Mouse (Mus musculus) c-Kit-positive CD71-positive TER-119-negative erythroid progenitor cells, embryonic 14.5 days (primary cell): Measurements from ENCODE around the gene Pde1a.

ENCODE experiments used
- DNase-seq: peaks from one replicate; pipeline ENCODE4 v3.0.0-alpha.2; 2013; ENCODE audit warnings: low read depth

The Pde1a gene

DNA sequence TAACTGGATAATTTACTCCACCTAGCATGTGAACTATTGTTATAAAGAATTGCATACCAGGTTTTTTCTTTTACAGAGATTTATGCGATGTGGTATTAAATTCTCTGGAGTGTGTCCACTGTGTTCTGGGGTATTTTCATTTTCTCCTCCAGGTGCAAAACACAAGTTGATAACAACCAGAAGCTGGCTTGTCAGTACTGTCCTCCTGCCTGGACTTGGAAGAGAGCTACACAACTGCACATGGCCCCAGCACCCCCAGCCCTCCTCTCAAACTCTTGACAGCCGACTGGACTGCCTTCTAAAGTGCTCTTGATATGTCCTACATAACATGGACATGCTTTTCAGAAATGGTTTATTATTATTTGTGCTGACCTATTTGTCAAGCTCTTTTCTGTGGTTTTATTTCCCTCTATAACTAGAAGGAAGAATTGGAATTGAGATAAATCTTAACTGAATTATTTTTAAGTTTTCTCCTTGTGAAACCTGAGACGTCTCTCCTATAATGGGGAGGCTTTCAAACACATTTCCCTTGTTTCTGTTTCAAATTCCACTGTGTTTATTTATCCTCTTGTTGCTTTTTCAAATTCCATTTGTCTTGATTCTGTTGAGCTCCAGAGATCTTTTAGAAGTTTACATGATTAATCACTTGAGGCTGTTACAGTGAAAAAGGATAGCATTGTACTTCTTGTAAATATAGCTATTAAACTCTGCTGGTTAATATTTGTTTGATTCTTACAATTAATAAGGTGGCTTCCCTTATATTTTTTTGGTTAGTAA, 313.4 kb downstream of the Pde1a start:
- no peak for DNase-seq

DNA sequence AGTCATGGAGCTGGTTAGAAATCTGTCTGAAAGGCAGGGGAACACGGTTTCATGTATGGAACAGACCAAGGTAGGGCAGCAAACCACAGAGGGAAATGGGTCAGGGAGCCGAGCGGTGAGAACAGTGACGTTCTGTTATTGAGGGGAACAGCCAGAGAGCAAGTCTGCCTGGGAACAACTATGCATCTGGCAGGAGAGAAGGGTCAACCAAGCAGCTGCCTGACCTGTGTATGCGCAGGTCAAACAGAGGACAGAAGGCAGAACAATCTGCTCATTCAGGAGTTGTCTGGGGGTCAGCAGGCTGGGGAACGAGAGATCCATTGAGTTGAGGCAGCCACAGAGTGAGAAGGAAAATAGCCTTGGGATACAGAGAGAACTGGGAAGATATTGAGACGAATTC, 330.6 kb downstream of the Pde1a start:
- DNase-seq: no peak

DNA sequence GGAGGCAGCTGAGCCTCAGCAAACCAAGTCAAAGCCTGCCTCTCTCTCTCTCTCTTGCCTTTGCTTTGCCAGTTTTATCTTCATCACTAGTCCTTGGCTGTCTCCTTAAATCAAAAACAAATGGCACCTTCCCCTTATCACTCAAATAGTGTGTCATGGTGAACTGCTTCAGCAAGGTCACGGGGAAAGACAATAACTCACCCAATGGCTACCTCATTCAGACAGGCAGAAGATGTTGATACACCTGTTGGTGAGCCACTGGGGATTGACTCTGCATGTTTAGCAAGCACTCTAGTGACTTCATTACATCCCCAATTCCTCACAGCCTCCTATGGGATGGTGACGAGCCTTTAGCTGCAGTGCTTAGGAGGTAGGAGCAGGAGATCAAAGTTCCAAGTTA, 331.8 kb downstream of the Pde1a start:
- no peak for DNase-seq

DNA sequence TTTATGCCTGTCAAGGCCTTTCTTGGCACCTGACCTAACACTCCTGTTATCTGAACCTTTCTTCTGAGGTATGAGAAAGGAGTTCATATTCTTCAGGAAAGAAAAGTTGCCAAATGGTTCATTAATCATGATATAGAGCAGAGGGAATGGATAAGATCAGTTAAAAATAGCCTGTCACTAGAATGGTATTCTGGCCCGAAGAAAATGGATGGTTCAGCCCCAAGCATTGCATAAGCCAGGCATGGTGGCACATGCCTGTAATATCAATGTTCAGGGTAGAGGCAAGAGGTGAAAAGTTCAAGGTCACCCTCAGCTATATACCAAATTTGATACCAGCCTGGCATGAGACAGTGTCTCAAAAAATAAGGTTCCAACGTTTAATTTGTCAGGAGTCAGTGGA, 336.1 kb downstream of the Pde1a start:
- DNase-seq: no peak

DNA sequence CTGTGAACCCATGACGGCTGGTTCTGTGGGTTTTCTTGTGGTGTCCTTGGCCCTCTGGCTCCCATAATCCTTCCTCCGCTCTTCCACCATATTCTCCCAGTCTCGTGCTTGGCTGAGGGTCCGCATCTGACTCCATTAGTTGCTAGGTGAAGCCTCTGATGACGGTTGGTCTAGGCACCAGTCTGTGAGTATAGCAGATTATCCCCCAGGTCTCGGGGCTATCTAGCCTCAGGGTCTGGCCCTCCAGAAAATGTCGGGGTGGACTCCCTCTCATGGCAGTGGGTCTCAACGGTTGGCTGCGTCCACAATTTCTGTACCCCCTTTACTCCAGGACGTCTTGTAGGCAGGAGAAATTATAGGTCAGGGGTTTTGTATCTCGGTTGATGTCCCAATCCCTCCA, 342.8 kb downstream of the Pde1a start:
- no peak for DNase-seq

DNA sequence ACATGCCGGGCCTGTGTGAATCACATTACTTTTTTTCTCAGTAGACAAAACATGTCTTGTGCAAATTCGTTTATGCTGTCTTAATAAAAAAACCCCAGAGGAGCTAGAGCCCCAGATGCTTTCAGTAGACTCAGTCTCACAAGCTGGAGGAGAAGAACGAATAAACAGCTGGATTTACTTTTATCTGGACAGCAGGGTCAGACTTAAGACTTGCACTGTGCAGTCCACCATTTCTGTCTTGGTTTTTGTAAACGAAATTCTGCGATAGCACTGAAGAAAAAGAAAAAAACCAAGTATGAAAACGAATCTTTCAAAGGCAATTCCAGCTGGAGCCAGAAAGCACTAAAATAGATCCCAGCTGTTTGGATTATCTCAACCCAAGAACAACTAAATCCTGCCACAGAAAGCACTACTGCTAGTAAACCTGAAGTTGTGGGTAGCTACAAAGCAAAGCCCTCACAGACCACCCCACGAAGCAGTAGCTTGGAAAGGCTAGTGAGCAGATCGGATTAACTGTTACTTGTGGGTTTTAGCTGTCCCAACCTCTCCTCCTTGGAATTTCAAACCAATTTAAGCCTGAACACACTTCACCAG, 343.6 kb downstream of the Pde1a start:
- no peak for DNase-seq
